Mouse (Mus musculus) ovary, adult 2 months (tissue): ENCODE data around the gene Cog4. TPM values are rescaled to one million over a fixed set of nuclear protein-coding genes. Genes with fewer than 3 reads are reported as not detected.

Source experiments
- polyA plus RNA-seq: library from polyadenylated mRNA; depleted of rRNA; stranded (reverse); fragments of >200 nt; gene quantifications from 2 replicates; pipeline ENCODE4 v1.2.3, GENCODE M21; 2012; rRNA removed

Cog4 gene
- polyA plus RNA-seq: 25.0 and 29.7 TPM in 2 replicates

GRCm38 (mm10) chr8:110846405-110847170 lies at the start of gene Cog4, which contains the start of gene Sf3b3:
Cog4 (plus strand) TSS chr8:110846600.
Sf3b3 (minus strand) TSS chr8:110846787.

DNA sequence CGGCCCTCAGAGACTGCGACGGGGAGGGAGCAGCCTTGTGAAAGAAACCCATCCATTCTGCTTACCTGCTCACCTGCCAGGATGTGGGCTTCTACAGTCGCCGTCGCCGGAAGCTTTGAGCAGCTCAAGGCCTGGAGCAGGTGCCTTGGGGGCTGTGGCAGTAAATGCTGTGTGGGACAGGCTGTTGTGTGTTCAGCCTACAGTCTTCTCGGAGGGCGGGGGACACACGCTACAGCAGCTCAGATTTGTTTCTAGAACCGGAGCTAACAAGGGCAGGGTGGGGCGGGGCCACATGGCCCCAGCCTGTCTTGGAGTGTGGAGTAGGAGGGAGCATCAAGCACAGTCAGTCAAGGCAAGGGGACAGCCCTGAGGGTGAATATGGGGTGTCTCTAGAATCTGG lies 40.7 kb upstream of the Cog4 start, which contains the start of gene Il34:
Gene Il34 (minus strand): TSS at position 256 of the 400 bp plus-strand sequence.

GRCm38 (mm10) chr8:110901839-110902578 lies 55.6 kb downstream of the Cog4 start, which contains the start of gene Fuk:
Fuk (minus strand) TSS chr8:110902488.

DNA sequence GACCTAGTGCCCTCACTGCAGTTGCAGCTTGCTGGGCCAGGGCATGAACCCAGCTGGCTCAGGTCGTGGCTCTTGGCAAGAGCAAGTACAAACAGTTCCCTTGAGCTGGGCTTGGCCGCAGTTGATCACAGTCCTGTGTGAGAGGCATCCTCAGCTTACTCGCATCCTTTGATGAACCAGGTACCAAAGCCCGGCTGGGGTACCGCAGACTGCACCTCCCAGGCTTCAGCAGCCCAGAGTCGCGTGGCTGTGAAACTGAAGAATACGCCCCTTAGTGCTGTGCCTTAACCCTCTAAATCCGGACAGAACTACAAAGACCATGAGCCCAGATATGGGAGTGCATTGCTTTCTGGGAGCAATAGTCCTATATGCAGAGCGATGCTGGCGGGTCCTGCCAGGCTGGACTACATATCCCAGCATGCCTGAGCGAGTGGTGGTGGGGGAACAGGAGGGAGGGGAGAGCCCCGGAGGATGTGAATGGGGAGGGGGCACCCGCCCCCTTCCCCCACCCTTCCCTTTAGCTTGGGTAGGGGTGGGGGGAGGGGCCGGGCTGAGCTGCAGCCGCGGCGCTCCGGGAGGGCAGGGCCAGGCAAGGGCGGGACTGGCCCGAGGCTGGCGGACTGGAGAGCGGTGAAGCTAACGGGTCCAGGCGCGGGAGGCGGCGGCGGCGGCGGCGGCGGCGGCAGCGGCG lies 73.1 kb downstream of the Cog4 start, which contains the start of gene St3gal2:
Gene St3gal2 (plus strand): TSS at position 582 of the 691 bp plus-strand sequence.

Other genes starting within 250 kb of the Cog4 start
- gene Vac14, start 228.0 kb upstream of the Cog4 start, polyA plus RNA-seq: 51.5 and 64.9 TPM in 2 replicates
- gene Mtss1l, start 125.1 kb upstream of the Cog4 start, polyA plus RNA-seq: 136 and 164 TPM in 2 replicates
- gene Il34, start 40.7 kb upstream of the Cog4 start, polyA plus RNA-seq: 20.3 and 24.4 TPM in 2 replicates
- gene Sf3b3, start 187 bp downstream of the Cog4 start, polyA plus RNA-seq: 37.1 and 51.3 TPM in 2 replicates
- 30.6 and 39.6 TPM in 2 replicates for gene Fuk, start 55.9 kb downstream of the Cog4 start, polyA plus RNA-seq
- 50.7 and 64.4 TPM in 2 replicates for gene St3gal2, start 73.3 kb downstream of the Cog4 start, polyA plus RNA-seq
- gene Ddx19a, start 151.2 kb downstream of the Cog4 start, polyA plus RNA-seq: 29.4 and 31.7 TPM in 2 replicates
- gene Ddx19b, start 185.2 kb downstream of the Cog4 start, polyA plus RNA-seq: 2.4 and 2.9 TPM in 2 replicates
- gene Aars, start 186.5 kb downstream of the Cog4 start, polyA plus RNA-seq: 34.2 and 40.2 TPM in 2 replicates
- 70.7 and 101 TPM in 2 replicates for gene Exosc6, start 209.7 kb downstream of the Cog4 start, polyA plus RNA-seq
- gene Clec18a, start 245.8 kb downstream of the Cog4 start, polyA plus RNA-seq: 1.8 and 2.2 TPM in 2 replicates
- 19.2 and 19.8 TPM in 2 replicates for gene Pdpr, start 248.0 kb downstream of the Cog4 start, polyA plus RNA-seq